Mouse (Mus musculus): ENCODE measurements around the gene Ssrp1. TPM values are rescaled to one million over a fixed set of nuclear protein-coding genes. Genes with fewer than 3 reads are reported as not detected.

The Ssrp1 gene
- polyA plus RNA-seq, 1 experiment from 2014 or later, result 311 TPM

DNA sequence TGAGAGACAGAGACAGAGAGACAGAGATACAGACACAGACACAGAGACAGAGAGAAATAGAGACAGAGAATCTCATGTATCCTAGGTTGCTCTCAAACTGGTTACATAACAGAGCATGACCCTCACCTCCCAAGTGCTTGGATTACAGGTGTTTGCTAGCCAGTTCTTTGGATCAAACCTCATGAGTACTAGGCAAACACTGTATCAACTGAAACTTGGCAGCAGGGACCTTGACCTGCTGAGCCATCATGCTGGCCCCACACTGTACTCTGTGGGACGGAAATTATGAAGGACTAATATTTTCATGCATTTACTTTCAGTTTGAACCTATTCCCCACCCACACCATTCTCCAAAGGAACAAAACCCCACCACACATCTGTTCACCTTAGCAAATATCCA lies 56.3 kb downstream of the Ssrp1 start:
- Histone ChIP-seq H3K4me3 (no peak overlapping the region), H3K27me3 (no peaks in the 10 kb centered on the region), H3K9me3 (no peaks in the 10 kb centered on the region), H3K4me2 (replicated peaks) (no peak overlapping the region), H3K36me3 (no peaks in the 10 kb centered on the region), H3K4me1 (no peaks in the 10 kb centered on the region), H3K27ac (no peak overlapping the region), H3K9ac (no peak overlapping the region)
- WGBS, result 88% methylated on average over 1 of the region's 1 CpGs
- no peak for ATAC-seq (ENCODE audit: insufficient number of reproducible peaks, insufficient read depth, low FRiP score, low TSS enrichment)

DNA sequence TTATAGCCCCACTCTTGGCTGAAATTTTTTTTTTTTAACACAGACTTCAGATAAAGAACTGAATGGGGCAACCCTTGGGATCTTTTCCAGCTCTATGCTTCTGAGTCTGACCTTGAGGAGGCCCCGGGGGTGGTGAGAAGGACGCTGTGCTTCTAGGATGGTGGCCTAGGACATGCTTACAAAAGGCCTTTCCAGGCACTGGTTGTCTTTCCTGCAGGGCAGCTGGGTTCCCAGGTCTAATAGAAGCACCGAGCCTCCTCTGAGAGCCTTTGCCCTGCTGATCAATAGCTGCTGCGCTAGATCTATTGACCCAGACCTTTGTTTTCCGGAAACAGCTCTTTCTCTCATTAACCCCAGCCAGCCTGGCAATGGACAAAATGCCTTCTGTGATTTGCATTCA lies 58.9 kb downstream of the Ssrp1 start:
- no peak for ATAC-seq (ENCODE audit: insufficient number of reproducible peaks, insufficient read depth, low FRiP score, low TSS enrichment)
- no peak overlapping the region for H3K4me2 ChIP-seq (replicated peaks)
- no peaks in the 10 kb centered on the region for H3K4me1 ChIP-seq
- WGBS, result 47% methylated on average over 5 of the region's 5 CpGs
- no peak overlapping the region for H3K27ac ChIP-seq
- 0 out of 2 replicates have a peak, but pooled peaks cover under 1% of the 10 kb centered on the region for H3K9me3 ChIP-seq
- no peak overlapping the region for H3K4me3 ChIP-seq
- no peaks in the 10 kb centered on the region for H3K36me3 ChIP-seq
- no peaks in the 10 kb centered on the region for H3K27me3 ChIP-seq
- no peak overlapping the region for H3K9ac ChIP-seq

Other genes with a start within 250 kb of the Ssrp1 start
- 32.9 and 33.5 TPM in 2 replicates for gene Ube2l6, start 238.4 kb upstream of the Ssrp1 start, polyA plus RNA-seq (2016; fragmentation: Nextera tagmentation; extraction: Ambion mirVana)
- gene Smtnl1, start 214.6 kb upstream of the Ssrp1 start, polyA plus RNA-seq (2016; fragmentation: Nextera tagmentation; extraction: Ambion mirVana), result 0.13 and 0.23 TPM in 2 replicates
- gene Timm10, start 210.2 kb upstream of the Ssrp1 start, polyA plus RNA-seq (2016; fragmentation: Nextera tagmentation; extraction: Ambion mirVana), result 39.4 and 41.3 TPM in 2 replicates
- 19.0 and 19.6 TPM in 2 replicates for gene Slc43a1, start 198.4 kb upstream of the Ssrp1 start, polyA plus RNA-seq (2016; fragmentation: Nextera tagmentation; extraction: Ambion mirVana)
- gene Rtn4rl2, start 150.5 kb upstream of the Ssrp1 start, polyA plus RNA-seq (2016; fragmentation: Nextera tagmentation; extraction: Ambion mirVana), result 5.2 and 5.4 TPM in 2 replicates
- 30.4 and 35.9 TPM in 2 replicates for gene Slc43a3, start 100.7 kb upstream of the Ssrp1 start, polyA plus RNA-seq (2016; fragmentation: Nextera tagmentation; extraction: Ambion mirVana)
- 0.60 and 0.93 TPM in 2 replicates for gene Prg2, start 56.8 kb upstream of the Ssrp1 start, polyA plus RNA-seq (2016; fragmentation: Nextera tagmentation; extraction: Ambion mirVana)
- not detected in 2 replicates for gene Prg3, start 49.0 kb upstream of the Ssrp1 start, polyA plus RNA-seq (2016; fragmentation: Nextera tagmentation; extraction: Ambion mirVana)
- gene P2rx3, start 228 bp downstream of the Ssrp1 start, polyA plus RNA-seq (2016; fragmentation: Nextera tagmentation; extraction: Ambion mirVana), result 15.0 and 20.6 TPM in 2 replicates
- gene Tnks1bp1, start 10.8 kb downstream of the Ssrp1 start, polyA plus RNA-seq (2016; fragmentation: Nextera tagmentation; extraction: Ambion mirVana), result 45.3 and 59.2 TPM in 2 replicates
- 42.7 and 45.3 TPM in 2 replicates for gene Aplnr, start 99.0 kb downstream of the Ssrp1 start, polyA plus RNA-seq (2016; fragmentation: Nextera tagmentation; extraction: Ambion mirVana)
- gene Lrrc55, start 160.0 kb downstream of the Ssrp1 start, polyA plus RNA-seq (2016; fragmentation: Nextera tagmentation; extraction: Ambion mirVana), result 0.92 and 1.1 TPM in 2 replicates

Data from embryonic facial prominence, embryonic 12.5 days (tissue).